Mouse (Mus musculus): Measurements from ENCODE around the gene Rnase1.
"Not testable (repeated sequence)": the region's sequence is repeated elsewhere in the genome, so short reads cannot be mapped to it uniquely, and the experiment has no call there.

DNA sequence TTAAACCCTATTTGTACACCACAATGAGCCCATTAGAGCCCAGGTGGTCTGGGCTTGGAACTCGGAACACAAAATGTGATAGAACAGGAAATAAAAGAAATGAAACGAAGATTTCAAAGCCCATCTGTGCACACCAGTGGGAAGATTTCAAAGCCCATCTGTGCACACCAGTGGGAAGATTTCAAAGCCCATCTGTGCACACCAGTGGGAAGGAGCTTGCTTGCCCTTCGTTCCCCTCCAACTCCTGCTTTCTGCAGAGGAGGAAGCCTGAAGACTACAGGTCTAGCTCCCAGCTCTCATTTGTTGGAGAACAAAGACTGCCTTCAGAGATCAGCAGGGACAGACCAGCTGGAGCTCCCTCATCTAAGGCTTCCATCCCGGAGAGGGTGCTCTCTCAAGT is 26.4 kb upstream of the Rnase1 start:
- TF ChIP-seq CTCF, EP300 (IDR thresholded peaks at IDR 0.05): not testable (repeated sequence)

All from lung, postnatal 0 days (tissue).